Mouse (Mus musculus) heart, postnatal 0 days (tissue): Measurements from ENCODE around the gene Vangl1.

Experiments used
- CTCF ChIP-seq: IDR thresholded peaks from 2 replicates; pipeline ENCODE4 v1.5.1; 2016; ENCODE audit warnings: antibody characterized with exemption, control low read depth, low read depth
- EP300 ChIP-seq: IDR thresholded peaks from 2 replicates; pipeline ENCODE4 v1.6.1; 2016; ENCODE audit warnings: antibody characterized with exemption, low read depth

GRCm38 (mm10) chr3:102123654-102124053 lies 80.8 kb downstream of the Vangl1 start:
- TF ChIP-seq EP300 (no peak), CTCF (no peak)
